Mouse (Mus musculus): ENCODE results near the gene Senp7. TPM values are rescaled to one million over a fixed set of nuclear protein-coding genes. Genes with fewer than 3 reads are reported as not detected.

The Senp7 gene
- 35.5 TPM for polyA plus RNA-seq (2017; shearing (Covaris generic))

GRCm38 (mm10) chr16:56048038-56048437, at the start of gene Senp7:
Gene Senp7, plus strand, starts transcription at chr16:56048338.

GRCm38 (mm10) chr16:56029661-56030082, 18.5 kb upstream of the Senp7 start, which contains the start of gene Pcnp:
Gene Pcnp, minus strand, starts transcription at chr16:56029739.

GRCm38 (mm10) chr16:56037138-56038010, 10.8 kb upstream of the Senp7 start, which contains the start of gene Trmt10c:
Gene Trmt10c, minus strand, starts transcription at chr16:56037819.

GRCm38 (mm10) chr16:56204051-56204450, 155.9 kb downstream of the Senp7 start, which contains the start of gene Impg2:
Gene Impg2, plus strand, starts transcription at chr16:56204313.

Other genes with a start within 250 kb of the Senp7 start
- 632 TPM for gene Nfkbiz, start 209.4 kb upstream of the Senp7 start, polyA plus RNA-seq (2017; shearing (Covaris generic))
- gene Nxpe3, start 153.1 kb upstream of the Senp7 start, polyA plus RNA-seq (2017; shearing (Covaris generic)): 13.3 TPM
- gene Cep97, start 113.5 kb upstream of the Senp7 start, polyA plus RNA-seq (2017; shearing (Covaris generic)): 33.2 TPM
- 560 TPM for gene Rpl24, start 82.1 kb upstream of the Senp7 start, polyA plus RNA-seq (2017; shearing (Covaris generic))
- gene Zbtb11, start 74.5 kb upstream of the Senp7 start, polyA plus RNA-seq (2017; shearing (Covaris generic)): 93.0 TPM
- gene Pcnp, start 18.6 kb upstream of the Senp7 start, polyA plus RNA-seq (2017; shearing (Covaris generic)): 109 TPM
- gene Trmt10c, start 10.5 kb upstream of the Senp7 start, polyA plus RNA-seq (2017; shearing (Covaris generic)): 24.3 TPM
- gene Impg2, start 156.0 kb downstream of the Senp7 start, polyA plus RNA-seq (2017; shearing (Covaris generic)): 0.17 TPM